ENCODE assay signal across 8 mouse cellular contexts in the genomic region with DNA sequence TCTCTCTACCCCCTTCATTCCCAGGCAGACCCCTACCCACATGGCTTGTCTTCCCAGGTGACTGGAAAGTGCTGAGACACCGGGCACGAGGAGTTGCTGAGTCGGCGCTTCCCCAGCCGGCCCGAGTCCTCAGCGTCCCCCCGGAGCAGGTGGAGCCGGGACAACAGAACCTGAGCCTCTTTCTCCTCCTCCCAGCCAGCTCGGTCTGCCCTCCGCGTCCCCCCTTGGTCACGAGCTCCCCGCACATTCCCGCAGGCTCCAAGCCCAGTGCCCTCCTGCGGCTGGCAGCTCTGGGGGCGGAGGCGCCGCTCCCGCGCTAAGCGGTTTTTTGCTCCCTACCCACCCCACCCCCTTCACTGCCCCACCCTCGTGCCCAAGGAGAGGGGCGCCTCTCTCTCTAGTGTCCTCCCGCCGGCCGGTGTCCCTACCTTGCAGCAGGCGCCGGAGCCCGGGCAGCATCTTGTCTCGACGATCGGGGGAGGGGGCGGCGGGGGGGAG. TPM values are rescaled to one million over a fixed set of nuclear protein-coding genes. Genes with fewer than 3 reads are reported as not detected.
DNase-seq lines count a peak whose midpoint lies in the region; ATAC-seq and TF ChIP-seq lines count a peak whose summit lies in the region.

Rtn4rl2 (minus strand) TSS at position 477 of the 498 bp plus-strand sequence.

- no peak within 1 kb of the TSS for H3K27ac ChIP-seq in intestine, postnatal 0 days (ENCODE audit: low read depth, low read length)
- no peak within 1 kb of the TSS for H3K27ac ChIP-seq in midbrain, embryonic 11.5 days (ENCODE audit: low read depth, low read length)

- peaks cover 11% of the 10 kb centered on the region; the same call in 1 of the 2 replicates for H3K4me1 ChIP-seq in intestine, postnatal 0 days (replicated peaks; ENCODE audit: control insufficient read depth, insufficient read depth, low read length)
- H3K4me1 ChIP-seq in midbrain, embryonic 11.5 days (ENCODE audit: control insufficient read depth, insufficient read depth, low read length): peaks cover 30% of the 10 kb centered on the region

- peak within 1 kb of the TSS; percentile 52 for H3K4me3 ChIP-seq in intestine, postnatal 0 days (ENCODE audit: low read depth, low read length)
- peak within 1 kb of the TSS; percentile 52 for H3K4me3 ChIP-seq in midbrain, embryonic 11.5 days (ENCODE audit: low read depth, low read length)

- peak; percentile 43 to 46 for DNase-seq in cerebellum, postnatal 10 days
- no peak for DNase-seq in cerebellum, postnatal 25 days
- peak; percentile 47 for DNase-seq in right cerebral cortex, postnatal 14 days
- no peak for DNase-seq in right cerebral cortex, adult 2 months (ENCODE audit: low spot score in 2 of 2)
- peak; percentile 94 for DNase-seq in midbrain, embryonic 11.5 days (ENCODE audit: low spot score, missing footprints)
- no peak for DNase-seq in adrenal gland, adult 18-20 months (ENCODE audit: low spot score in 2 of 2)

- 2% methylated on average over 31 of the region's 35 CpGs for WGBS in intestine, postnatal 0 days
- WGBS in midbrain, embryonic 11.5 days: under 1% methylated on average over 23 of the region's 35 CpGs

- TF ChIP-seq CTCF in intestine, postnatal 0 days (IDR thresholded peaks at IDR 0.05; ENCODE audit: low read depth): no peak

- peak within 1 kb of the TSS; percentile 87 for H3K4me2 ChIP-seq in intestine, postnatal 0 days (replicated peaks; ENCODE audit: low read depth)
- H3K4me2 ChIP-seq in midbrain, embryonic 11.5 days: peak within 1 kb of the TSS; percentile 87

- peaks cover 66% of the 10 kb centered on the region for H3K27me3 ChIP-seq in intestine, postnatal 0 days (replicated peaks; ENCODE audit: control insufficient read depth, insufficient read depth, low read length)
- H3K27me3 ChIP-seq in midbrain, embryonic 11.5 days (ENCODE audit: control insufficient read depth, insufficient read depth, low read length): peaks cover 72% of the 10 kb centered on the region

- no peaks in the 10 kb centered on the region for H3K9me3 ChIP-seq in intestine, postnatal 0 days (ENCODE audit: control insufficient read depth)
- H3K9me3 ChIP-seq in midbrain, embryonic 11.5 days (ENCODE audit: control insufficient read depth, low read length): no peaks in the 10 kb centered on the region

- no peak for ATAC-seq in intestine, postnatal 0 days
- peak; percentile 23 for ATAC-seq in midbrain, embryonic 11.5 days (ENCODE audit: low FRiP score)
- ATAC-seq in megakaryocyte-erythroid progenitor cell, adult 5-6 weeks (replicated peaks; ENCODE audit: low FRiP score, low TSS enrichment, poor library complexity, severe bottlenecking): no peak

- H3K9ac ChIP-seq in intestine, postnatal 0 days (ENCODE audit: low read depth, low read length): peak within 1 kb of the TSS; percentile 40
- peak within 1 kb of the TSS; percentile 40 for H3K9ac ChIP-seq in midbrain, embryonic 11.5 days (ENCODE audit: low read length)

- H3K36me3 ChIP-seq in intestine, postnatal 0 days (ENCODE audit: control insufficient read depth, insufficient read depth): no peaks in the 10 kb centered on the region
- H3K36me3 ChIP-seq in midbrain, embryonic 11.5 days (ENCODE audit: control insufficient read depth, insufficient read depth, low read length): no peaks in the 10 kb centered on the region

RNA-seq across cellular contexts. Expression of gene Rtn4rl2, which starts in this region (rescaled TPM):
- 0.98 and 1.0 TPM in 2 replicates for polyA plus RNA-seq in intestine, postnatal 0 days (2015; fragmentation: Nextera tagmentation; extraction: Ambion mirVana)
- polyA plus RNA-seq in midbrain, embryonic 11.5 days (2014; fragmentation: Nextera tagmentation; extraction: Ambion mirVana): 1.4 and 1.6 TPM in 2 replicates
- not detected in 2 replicates for total RNA-seq in megakaryocyte-erythroid progenitor cell, adult 5-6 weeks (2014; fragmentation: Nextera tagmentation)
- not detected in 2 replicates for total RNA-seq in megakaryocyte-erythroid progenitor cell, adult 5-6 weeks (2017)
- 1 to 10 TPM; 1.9 to 2.4 TPM for total RNA-seq in adrenal gland, adult 18-20 months (2021)

Comparison
In these comparisons a context has a peak if more than half of its experiments do, and no peak if none do; other contexts are left out.
1. DNase-seq: peak in cerebellum, postnatal 10 days (2 of 2), right cerebral cortex, postnatal 14 days (single experiment) and midbrain, embryonic 11.5 days (single experiment); none in cerebellum, postnatal 25 days (0 of 2), right cerebral cortex, adult 2 months (0 of 2) and adrenal gland, adult 18-20 months (0 of 2).